Mouse (Mus musculus): ENCODE results near the gene Edil3. TPM values are rescaled to one million over a fixed set of nuclear protein-coding genes. Genes with fewer than 3 reads are reported as not detected.

Gene Edil3
- polyA plus RNA-seq, 1 experiment from 2014 or later: 5.6 TPM

DNA sequence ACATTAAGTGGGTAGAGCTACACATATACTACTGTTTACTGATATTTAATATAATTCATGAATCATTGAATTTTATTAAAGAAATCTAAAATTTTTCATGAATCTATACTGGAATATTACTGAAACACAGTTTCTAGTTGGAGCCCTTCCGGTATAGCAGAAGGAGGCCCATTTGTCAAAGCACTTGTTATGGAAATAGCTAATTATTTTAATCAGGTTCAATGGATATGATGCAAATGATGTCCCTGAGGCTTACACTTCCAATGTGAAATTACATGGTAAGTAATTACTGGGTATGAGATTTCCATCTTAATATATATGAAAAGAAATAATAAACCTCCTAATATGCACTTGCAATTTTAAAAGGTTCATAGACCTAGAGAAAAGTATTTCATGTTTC lies 254.9 kb downstream of the Edil3 start:
- Histone ChIP-seq H3K4me1 (ENCODE audit: insufficient read depth, low read length) (no peaks in the 10 kb centered on the region), H3K9ac (replicated peaks; ENCODE audit: low read length) (no peak overlapping the region), H3K4me2 (replicated peaks; ENCODE audit: low read depth, low read length) (no peak overlapping the region), H3K4me3 (ENCODE audit: low read length) (no peak overlapping the region), H3K36me3 (ENCODE audit: insufficient read depth, low read length) (no peaks in the 10 kb centered on the region), H3K27me3 (ENCODE audit: insufficient read depth, low read length) (no peaks in the 10 kb centered on the region), H3K27ac (ENCODE audit: low read length) (no peak overlapping the region), H3K9me3 (ENCODE audit: low read length) (no peaks in the 10 kb centered on the region)
- WGBS: 95% methylated on average over 1 of the region's 1 CpGs
- no peak for ATAC-seq (ENCODE audit: low FRiP score, low TSS enrichment)

DNA sequence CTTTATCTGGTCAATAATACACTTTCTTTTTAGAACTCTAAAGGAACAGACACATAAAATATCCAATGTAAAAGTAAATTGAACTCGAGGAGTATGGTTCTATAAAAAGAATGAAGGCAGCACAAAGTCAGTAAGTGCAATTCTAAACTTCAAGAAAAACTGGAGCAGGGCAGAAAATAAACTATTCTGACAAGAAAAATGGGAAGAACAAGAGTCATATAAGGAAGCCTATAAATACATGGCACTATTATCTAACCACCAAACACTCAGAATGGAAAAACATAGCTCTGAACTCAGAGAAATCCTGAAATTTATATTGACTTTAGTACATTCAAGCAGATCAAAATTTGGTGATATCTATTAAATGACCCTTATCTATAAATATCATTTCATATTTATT lies 284.6 kb downstream of the Edil3 start:
- no peak for ATAC-seq (ENCODE audit: low FRiP score, low TSS enrichment)
- Histone ChIP-seq H3K27ac (ENCODE audit: low read length) (no peak overlapping the region), H3K9me3 (ENCODE audit: low read length) (no peaks in the 10 kb centered on the region), H3K4me2 (replicated peaks; ENCODE audit: low read depth, low read length) (no peak overlapping the region), H3K9ac (replicated peaks; ENCODE audit: low read length) (no peak overlapping the region), H3K4me1 (ENCODE audit: insufficient read depth, low read length) (no peaks in the 10 kb centered on the region), H3K27me3 (ENCODE audit: insufficient read depth, low read length) (no peaks in the 10 kb centered on the region), H3K4me3 (ENCODE audit: low read length) (no peak overlapping the region), H3K36me3 (ENCODE audit: insufficient read depth, low read length) (no peaks in the 10 kb centered on the region)
- WGBS: 57% methylated on average over 1 of the region's 1 CpGs

DNA sequence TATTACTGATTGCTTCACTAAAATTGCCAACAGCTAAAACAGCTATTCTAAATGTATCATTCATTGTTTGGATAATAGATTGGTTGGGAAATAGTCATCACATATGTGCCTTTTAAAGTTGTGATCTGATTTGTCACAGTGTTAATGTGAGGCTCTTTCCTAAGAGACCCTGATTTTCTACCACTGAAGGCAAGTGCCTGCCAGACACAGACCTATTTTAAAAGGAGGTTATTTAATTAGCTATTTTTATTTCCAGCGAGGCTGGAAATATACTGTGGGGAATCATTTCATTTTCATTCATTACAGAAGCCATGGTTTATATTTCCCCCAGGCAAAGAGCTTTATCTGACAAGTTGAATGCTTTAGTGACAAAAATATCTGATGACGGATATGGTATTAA lies 296.3 kb downstream of the Edil3 start:
- 68% methylated on average over 2 of the region's 2 CpGs for WGBS
- no peaks in the 10 kb centered on the region for H3K9me3 ChIP-seq (ENCODE audit: low read length)
- H3K4me1 ChIP-seq (ENCODE audit: insufficient read depth, low read length): no peaks in the 10 kb centered on the region
- no peak overlapping the region for H3K27ac ChIP-seq (ENCODE audit: low read length)
- no peaks in the 10 kb centered on the region for H3K27me3 ChIP-seq (ENCODE audit: insufficient read depth, low read length)
- no peak for ATAC-seq (ENCODE audit: low FRiP score, low TSS enrichment)
- H3K36me3 ChIP-seq (ENCODE audit: insufficient read depth, low read length): no peaks in the 10 kb centered on the region
- no peak overlapping the region for H3K4me3 ChIP-seq (ENCODE audit: low read length)
- H3K9ac ChIP-seq (replicated peaks; ENCODE audit: low read length): no peak overlapping the region
- H3K4me2 ChIP-seq (replicated peaks; ENCODE audit: low read depth, low read length): no peak overlapping the region

DNA sequence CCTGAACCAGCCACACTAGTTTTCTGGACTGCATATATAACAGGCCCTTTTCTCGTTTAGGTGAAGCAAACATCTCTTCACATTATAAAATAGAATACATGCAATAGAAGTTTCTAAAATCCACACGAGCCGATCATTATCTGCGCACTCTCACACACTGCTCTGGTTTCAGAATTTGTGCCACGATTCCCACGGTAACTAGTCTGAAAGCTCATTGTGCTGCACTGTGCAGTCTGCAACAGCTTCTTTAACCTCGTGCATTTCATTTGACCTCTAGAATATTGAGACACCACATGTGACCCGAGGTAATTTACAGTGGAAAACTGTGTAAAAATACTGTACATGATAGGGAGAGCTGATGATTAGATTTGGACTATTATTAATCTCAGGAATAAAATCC lies 298.5 kb downstream of the Edil3 start:
- no peak for ATAC-seq (ENCODE audit: low FRiP score, low TSS enrichment)
- Histone ChIP-seq H3K4me3 (ENCODE audit: low read length) (no peak overlapping the region), H3K4me1 (ENCODE audit: insufficient read depth, low read length) (no peaks in the 10 kb centered on the region), H3K9me3 (ENCODE audit: low read length) (no peaks in the 10 kb centered on the region), H3K27me3 (ENCODE audit: insufficient read depth, low read length) (no peaks in the 10 kb centered on the region), H3K27ac (ENCODE audit: low read length) (no peak overlapping the region), H3K4me2 (replicated peaks; ENCODE audit: low read depth, low read length) (no peak overlapping the region), H3K36me3 (ENCODE audit: insufficient read depth, low read length) (no peaks in the 10 kb centered on the region), H3K9ac (replicated peaks; ENCODE audit: low read length) (no peak overlapping the region)
- WGBS: 82% methylated on average over 8 of the region's 8 CpGs

GRCm38 (mm10) chr13:89122511-89123253 lies 301.4 kb downstream of the Edil3 start:
- no peak overlapping the region for H3K9ac ChIP-seq (replicated peaks; ENCODE audit: low read length)
- no peak overlapping the region for H3K4me3 ChIP-seq (ENCODE audit: low read length)
- no peak for ATAC-seq (ENCODE audit: low FRiP score, low TSS enrichment)

DNA sequence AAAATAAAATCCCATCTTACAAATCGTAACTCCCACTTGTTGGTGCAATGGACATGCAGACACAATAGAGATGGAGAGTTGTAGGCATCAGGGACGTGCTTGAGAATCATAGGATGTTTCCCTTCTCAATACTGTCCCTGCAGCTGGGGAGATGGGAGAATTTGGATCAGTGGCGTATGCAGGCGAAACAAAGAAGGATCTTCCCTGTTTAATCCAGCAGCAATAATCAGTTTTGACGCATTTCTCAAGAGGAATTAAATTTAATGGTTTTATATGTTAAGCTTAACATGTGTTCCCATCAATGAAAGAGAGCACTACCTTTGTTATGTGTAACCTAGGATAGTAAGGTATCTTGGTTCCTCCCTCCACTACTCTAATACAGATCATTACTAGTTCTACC lies 302.1 kb downstream of the Edil3 start:
- Histone ChIP-seq H3K27ac (ENCODE audit: low read length) (no peak overlapping the region), H3K4me3 (ENCODE audit: low read length) (no peak overlapping the region), H3K27me3 (ENCODE audit: insufficient read depth, low read length) (no peaks in the 10 kb centered on the region), H3K9ac (replicated peaks; ENCODE audit: low read length) (no peak overlapping the region), H3K4me1 (ENCODE audit: insufficient read depth, low read length) (no peaks in the 10 kb centered on the region), H3K4me2 (replicated peaks; ENCODE audit: low read depth, low read length) (no peak overlapping the region), H3K36me3 (ENCODE audit: insufficient read depth, low read length) (no peaks in the 10 kb centered on the region), H3K9me3 (ENCODE audit: low read length) (no peaks in the 10 kb centered on the region)
- WGBS: 91% methylated on average over 5 of the region's 5 CpGs
- no peak for ATAC-seq (ENCODE audit: low FRiP score, low TSS enrichment)

More at GRCm38 (mm10) chr13:89122511-89123253, 301.4 kb downstream of the Edil3 start:
- Histone ChIP-seq H3K9me3 (ENCODE audit: low read length) (no peaks in the 10 kb centered on the region), H3K4me2 (replicated peaks; ENCODE audit: low read depth, low read length) (no peak overlapping the region), H3K36me3 (ENCODE audit: insufficient read depth, low read length) (no peaks in the 10 kb centered on the region), H3K27me3 (ENCODE audit: insufficient read depth, low read length) (no peaks in the 10 kb centered on the region), H3K27ac (ENCODE audit: low read length) (no peak overlapping the region), H3K4me1 (ENCODE audit: insufficient read depth, low read length) (no peaks in the 10 kb centered on the region)
- WGBS: 71% methylated on average over 6 of the region's 6 CpGs

DNA sequence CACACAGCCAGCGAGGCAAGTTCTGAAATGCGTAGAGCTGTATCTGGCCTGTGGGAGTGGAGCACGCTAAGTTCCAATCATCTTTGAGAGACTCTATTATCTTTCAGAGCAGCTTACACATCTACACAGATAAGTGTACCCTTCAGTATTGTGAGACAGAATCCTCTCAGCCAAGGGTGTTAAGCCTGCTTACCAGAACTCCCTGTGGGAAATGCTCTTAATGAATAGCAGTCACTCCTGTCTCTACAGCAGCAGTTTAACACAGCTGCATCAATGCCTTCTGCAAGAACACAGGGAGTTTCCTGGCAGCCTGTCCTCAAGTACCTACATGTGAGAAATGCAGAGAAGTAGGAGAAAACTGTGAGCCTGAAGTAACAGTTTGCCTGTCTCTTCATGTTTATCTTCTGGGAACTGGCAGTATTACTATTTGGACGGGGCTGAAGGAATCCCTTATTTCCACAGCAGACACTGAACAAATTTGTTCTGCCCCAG lies 324.8 kb downstream of the Edil3 start:
- H3K9ac ChIP-seq (replicated peaks; ENCODE audit: low read length): no peak overlapping the region
- H3K4me2 ChIP-seq (replicated peaks; ENCODE audit: low read depth, low read length): no peak overlapping the region
- no peak overlapping the region for H3K4me3 ChIP-seq (ENCODE audit: low read length)
- no peaks in the 10 kb centered on the region for H3K4me1 ChIP-seq (ENCODE audit: insufficient read depth, low read length)
- no peaks in the 10 kb centered on the region for H3K36me3 ChIP-seq (ENCODE audit: insufficient read depth, low read length)
- no peaks in the 10 kb centered on the region for H3K9me3 ChIP-seq (ENCODE audit: low read length)
- no peaks in the 10 kb centered on the region for H3K27me3 ChIP-seq (ENCODE audit: insufficient read depth, low read length)
- H3K27ac ChIP-seq (ENCODE audit: low read length): no peak overlapping the region
- WGBS: 65% methylated on average over 4 of the region's 4 CpGs
- no peak for ATAC-seq (ENCODE audit: low FRiP score, low TSS enrichment)

DNA sequence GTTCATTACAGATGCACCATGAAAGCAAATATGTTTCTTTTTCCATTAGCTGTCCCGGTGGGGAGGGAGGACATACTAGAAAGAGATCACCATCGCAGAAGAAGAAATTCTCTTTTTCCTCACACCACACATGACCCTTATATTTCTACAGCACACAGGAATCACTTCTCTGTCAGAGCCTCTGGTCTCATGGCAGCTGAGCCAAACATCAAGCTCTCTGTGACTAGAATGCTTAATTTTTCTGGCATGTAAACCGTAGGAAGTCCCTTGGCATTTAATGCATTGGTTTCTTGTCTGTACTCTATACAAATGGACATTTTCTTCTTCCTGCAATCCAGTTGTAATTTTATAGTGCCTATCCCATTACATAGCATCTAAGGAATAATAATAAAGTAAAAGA lies 330.6 kb downstream of the Edil3 start:
- Histone ChIP-seq H3K27me3 (ENCODE audit: insufficient read depth, low read length) (no peaks in the 10 kb centered on the region), H3K9ac (replicated peaks; ENCODE audit: low read length) (no peak overlapping the region), H3K9me3 (ENCODE audit: low read length) (no peaks in the 10 kb centered on the region), H3K4me2 (replicated peaks; ENCODE audit: low read depth, low read length) (no peak overlapping the region), H3K4me1 (ENCODE audit: insufficient read depth, low read length) (no peaks in the 10 kb centered on the region), H3K4me3 (ENCODE audit: low read length) (no peak overlapping the region), H3K27ac (ENCODE audit: low read length) (no peak overlapping the region), H3K36me3 (ENCODE audit: insufficient read depth, low read length) (no peaks in the 10 kb centered on the region)
- 85% methylated on average over 3 of the region's 3 CpGs for WGBS
- no peak for ATAC-seq (ENCODE audit: low FRiP score, low TSS enrichment)

DNA sequence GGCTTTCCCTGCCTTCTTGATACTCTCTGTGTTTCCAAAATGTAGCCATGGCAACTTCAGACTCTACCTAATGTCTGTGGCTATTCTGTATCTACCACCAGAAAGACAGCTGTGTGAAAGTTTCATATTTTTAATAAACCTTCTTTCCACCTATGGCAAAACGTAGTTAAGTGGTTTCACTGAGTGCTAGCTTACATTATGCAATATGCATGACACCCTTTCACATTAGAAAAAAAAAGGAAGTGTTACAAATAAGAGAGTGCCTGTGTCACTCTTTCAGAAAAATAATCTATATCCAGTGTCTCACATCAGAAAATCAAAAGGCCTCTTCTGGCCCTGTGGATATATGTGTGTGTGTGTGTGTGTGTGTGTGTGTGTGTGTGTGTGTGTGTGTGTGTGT lies 346.7 kb downstream of the Edil3 start:
- WGBS: 84% methylated on average over 1 of the region's 1 CpGs

GRCm38 (mm10) chr13:89170040-89170439 lies 348.8 kb downstream of the Edil3 start:
- Histone ChIP-seq H3K4me1 (ENCODE audit: insufficient read depth, low read length) (no peaks in the 10 kb centered on the region), H3K4me2 (replicated peaks; ENCODE audit: low read depth, low read length) (no peak overlapping the region), H3K27ac (ENCODE audit: low read length) (no peak overlapping the region), H3K9me3 (ENCODE audit: low read length) (no peaks in the 10 kb centered on the region), H3K27me3 (ENCODE audit: insufficient read depth, low read length) (no peaks in the 10 kb centered on the region), H3K9ac (replicated peaks; ENCODE audit: low read length) (no peak overlapping the region), H3K36me3 (ENCODE audit: insufficient read depth, low read length) (no peaks in the 10 kb centered on the region), H3K4me3 (ENCODE audit: low read length) (no peak overlapping the region)
- WGBS: 94% methylated on average over 4 of the region's 4 CpGs
- ATAC-seq (ENCODE audit: low FRiP score, low TSS enrichment): no peak

More for the DNA sequence above, 346.7 kb downstream of the Edil3 start:
- H3K9ac ChIP-seq (replicated peaks; ENCODE audit: low read length): no peak overlapping the region
- ATAC-seq (ENCODE audit: low FRiP score, low TSS enrichment): no peak
- no peaks in the 10 kb centered on the region for H3K4me1 ChIP-seq (ENCODE audit: insufficient read depth, low read length)
- H3K9me3 ChIP-seq (ENCODE audit: low read length): no peaks in the 10 kb centered on the region
- H3K4me3 ChIP-seq (ENCODE audit: low read length): no peak overlapping the region
- H3K4me2 ChIP-seq (replicated peaks; ENCODE audit: low read depth, low read length): no peak overlapping the region
- H3K36me3 ChIP-seq (ENCODE audit: insufficient read depth, low read length): no peaks in the 10 kb centered on the region
- H3K27me3 ChIP-seq (ENCODE audit: insufficient read depth, low read length): no peaks in the 10 kb centered on the region
- H3K27ac ChIP-seq (ENCODE audit: low read length): no peak overlapping the region

Measured in kidney, embryonic 16.5 days (tissue).